Mouse (Mus musculus): ENCODE measurements around the gene Rptn.
"Not testable (repeated sequence)": the region's sequence is repeated elsewhere in the genome, so short reads cannot be mapped to it uniquely, and the experiment has no call there.

Rptn gene

DNA sequence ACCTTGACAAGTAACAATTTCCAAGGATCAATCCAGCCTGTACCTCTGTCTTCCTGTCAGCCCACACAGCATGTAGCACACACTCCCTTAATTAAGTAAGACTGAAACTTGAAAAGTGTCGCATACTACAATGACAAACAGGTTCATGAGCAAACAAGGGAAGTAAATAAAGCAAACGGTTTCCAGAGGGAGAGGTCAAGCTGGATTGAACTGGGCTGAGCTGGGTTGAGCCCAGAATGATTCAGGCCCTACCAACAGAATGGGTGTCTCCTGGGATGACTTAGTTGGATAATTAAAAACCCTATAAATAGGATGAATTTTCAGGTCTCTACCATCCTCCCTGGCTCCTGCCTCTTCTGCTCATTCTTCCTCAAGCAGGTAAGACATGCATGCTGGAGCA, at the start of gene Rptn:
Gene Rptn, plus strand, starts transcription at position 334 of the 400 bp plus-strand sequence.
- DNase-seq (ENCODE audit: low read depth, low spot score), result no peak

DNA sequence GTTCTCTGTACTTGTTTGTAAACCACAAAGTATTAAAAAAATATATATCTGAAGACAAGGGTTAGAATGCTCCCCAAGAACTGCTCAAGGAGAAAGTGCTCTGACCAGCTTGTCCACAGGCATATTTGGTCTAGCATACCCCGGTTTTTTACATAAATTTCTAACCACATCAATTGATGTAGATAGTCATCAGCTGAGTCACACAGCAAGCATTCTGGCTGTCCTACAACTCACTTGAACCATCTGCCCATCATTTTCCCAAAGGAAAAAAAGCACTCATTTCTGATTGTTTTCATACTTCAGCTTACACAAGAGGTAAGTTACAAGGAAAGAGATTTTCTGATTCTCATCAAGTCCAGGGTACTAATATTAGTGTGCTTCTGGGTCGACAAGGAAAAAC, 46.6 kb upstream of the Rptn start:
- no peak for DNase-seq (ENCODE audit: low read depth, low spot score)

DNA sequence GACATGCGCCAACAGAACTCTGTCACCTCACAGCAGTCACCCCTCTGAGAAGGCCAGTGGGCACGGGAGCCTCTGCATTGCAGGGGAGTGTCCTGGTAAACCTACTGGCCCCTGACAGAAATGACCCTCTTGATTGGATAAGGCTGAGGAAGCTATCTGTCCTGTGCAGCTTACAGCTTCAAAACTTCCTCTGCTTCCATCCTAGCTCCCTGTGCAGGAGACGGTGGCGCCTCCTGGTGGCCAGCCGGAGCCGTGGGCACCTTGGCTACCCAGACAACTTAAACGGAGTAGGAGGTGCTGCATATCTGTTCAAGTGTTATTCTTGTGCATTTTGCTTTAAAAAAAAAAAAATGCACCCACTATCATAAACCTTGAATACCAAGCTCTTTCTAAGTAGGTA, 33.5 kb upstream of the Rptn start:
- peak; percentile 12 for DNase-seq (ENCODE audit: low read depth, low spot score)

DNA sequence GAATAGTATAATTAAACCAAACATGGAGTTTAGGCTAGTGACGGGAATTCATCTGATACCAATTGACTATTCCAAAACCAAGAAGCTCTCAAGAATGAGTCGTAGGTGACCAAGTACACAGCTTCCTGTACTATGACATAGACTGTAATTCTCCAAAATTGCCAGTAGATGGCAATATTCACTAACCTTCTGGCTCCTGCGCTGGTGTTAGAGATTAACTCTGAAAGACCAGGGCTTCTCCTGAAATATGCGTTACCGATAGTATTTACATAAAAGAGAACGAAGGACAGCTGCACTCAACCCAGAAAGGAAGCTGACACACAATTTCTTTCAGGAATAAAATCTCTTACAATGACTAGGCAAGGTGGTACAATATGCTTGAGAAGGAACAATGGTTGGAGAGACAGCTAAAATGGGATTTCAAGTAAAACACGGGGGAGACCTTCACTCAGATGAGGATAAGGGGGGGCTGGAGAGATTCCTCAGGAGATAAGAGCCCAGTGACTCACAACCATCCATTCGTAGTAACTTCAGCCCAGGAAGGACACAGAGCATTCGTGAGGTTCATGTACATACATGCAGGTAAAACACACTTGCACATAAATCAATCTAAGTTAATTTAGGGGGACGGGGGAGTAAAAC, 31.4 kb upstream of the Rptn start:
- peak; percentile 51 for DNase-seq (ENCODE audit: low read depth, low spot score)

DNA sequence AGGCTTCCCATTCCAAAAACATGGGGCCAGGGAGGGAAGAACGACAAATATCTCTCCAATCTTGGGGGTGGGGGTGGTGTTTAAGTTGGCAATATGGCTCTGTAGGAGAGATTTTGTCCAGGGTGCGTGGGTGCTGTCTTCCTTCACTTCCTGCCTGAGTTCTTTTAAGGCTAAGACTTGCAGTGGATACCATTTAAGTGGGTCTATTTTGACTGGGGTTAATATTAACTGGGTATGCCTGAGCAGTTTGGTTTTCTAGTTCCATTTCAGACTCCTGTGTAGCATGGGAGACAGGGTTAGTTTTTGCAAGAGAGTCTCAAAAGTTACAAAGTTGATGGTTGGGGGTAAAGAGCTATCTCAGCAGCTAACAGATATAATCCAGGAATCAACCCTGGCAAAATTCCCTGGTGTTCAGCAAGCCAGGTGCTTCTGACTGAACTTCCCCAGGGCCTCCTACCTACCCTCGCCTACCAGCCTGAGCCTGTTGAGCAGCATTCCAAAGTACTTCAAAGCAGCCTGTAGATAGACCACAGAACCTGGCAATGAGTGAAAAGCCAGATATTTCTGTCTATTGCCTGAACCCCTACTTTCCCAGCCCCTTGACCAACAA, 26.4 kb upstream of the Rptn start:
- DNase-seq (ENCODE audit: low read depth, low spot score), result no peak

DNA sequence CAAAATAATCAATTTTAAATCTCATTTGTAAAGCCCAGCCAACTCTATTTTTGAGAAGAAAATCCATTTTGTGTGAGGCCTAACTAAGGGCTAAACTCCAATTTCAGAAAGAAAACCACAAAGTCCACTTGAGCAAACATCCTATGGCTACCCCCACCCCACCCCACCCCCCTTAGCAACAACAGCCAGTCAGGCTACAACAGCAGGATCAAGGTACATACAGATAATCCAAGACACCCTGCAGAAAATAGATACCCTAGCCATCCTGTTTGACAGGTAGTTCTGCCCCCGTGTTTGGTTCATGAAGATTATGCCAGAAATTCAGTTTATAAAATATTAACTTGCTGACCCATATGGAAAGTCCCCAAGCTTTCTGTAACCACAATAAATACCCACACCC, 25.3 kb upstream of the Rptn start:
- no peak for DNase-seq (ENCODE audit: low read depth, low spot score)

DNA sequence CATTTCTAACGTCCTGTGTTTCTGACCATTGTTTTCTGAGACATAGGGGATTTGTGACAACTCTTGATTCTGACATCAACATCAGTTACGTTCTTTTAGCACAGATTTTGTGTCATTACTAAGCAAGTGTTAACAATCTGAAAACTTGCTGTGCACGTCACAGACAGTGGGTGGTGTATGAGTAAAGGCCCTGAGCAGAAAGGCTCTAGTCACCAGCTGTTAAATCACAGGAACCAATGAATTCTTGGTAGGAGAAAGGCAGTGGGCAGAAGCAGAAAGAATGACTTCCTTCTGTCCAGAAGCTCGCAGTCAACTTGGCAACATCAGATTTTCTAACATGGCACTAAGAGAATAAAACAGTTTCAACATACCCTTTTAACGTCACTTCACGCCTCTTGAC, 20.1 kb upstream of the Rptn start:
- DNase-seq (ENCODE audit: low read depth, low spot score), result no peak

DNA sequence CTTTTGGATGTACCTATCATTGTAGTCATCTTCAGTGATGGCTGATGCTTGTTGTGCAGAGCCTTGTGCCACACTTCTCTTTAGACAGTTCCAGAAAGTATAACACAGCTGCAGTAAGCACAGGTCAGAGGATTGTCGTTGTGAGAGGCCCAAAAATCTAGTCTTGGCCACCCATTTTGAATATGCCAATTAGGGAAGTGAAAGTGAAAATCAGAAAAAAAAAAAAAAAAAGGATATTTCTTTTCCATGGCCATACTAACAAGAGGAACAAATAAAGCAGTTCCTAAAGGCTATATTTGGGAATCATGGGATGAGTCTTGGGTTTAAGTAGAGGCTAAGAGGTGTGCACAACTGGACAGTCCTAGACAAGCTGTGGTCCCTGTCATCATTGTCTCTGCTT, 18.3 kb upstream of the Rptn start:
- DNase-seq (ENCODE audit: low read depth, low spot score), result no peak

DNA sequence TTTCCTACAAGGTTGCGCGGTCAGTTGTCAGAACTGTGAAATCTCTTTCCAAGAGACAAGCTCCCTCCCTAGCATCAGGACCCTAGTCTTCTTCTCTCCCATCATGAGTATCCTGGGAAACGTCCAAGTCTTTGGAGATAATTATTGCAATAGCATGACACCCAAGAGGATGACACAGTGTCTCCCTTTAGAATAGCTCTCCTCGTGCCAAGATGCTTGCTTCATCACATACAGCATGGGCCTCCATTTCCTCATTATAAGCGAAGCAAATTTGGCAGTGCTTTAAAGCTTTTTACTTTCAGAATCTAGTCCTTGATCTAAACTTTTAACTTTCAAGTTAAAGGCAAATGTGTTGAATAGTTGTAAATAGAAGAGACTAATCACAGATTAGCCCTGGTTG, 17.9 kb upstream of the Rptn start:
- no peak for DNase-seq (ENCODE audit: low read depth, low spot score)

DNA sequence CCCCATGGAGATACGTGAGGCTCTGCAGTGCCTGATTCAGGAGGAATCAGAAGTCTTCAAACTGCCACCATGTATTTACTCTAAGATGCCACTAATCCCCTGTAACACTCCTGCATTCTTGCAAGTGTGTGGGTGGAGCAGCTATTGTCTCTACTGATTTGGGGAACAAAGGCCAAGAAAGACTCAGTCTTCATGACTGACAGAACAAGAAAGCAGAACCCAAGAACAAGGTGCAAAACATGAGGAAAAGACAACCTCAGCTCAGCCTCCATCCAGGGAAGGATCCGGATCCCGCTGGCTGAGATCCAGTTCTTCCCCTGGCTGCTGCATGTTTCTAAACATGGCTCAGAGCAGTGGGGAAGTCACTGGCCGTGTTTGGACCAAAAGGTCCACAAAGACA, 15.4 kb upstream of the Rptn start:
- no peak for DNase-seq (ENCODE audit: low read depth, low spot score)

DNA sequence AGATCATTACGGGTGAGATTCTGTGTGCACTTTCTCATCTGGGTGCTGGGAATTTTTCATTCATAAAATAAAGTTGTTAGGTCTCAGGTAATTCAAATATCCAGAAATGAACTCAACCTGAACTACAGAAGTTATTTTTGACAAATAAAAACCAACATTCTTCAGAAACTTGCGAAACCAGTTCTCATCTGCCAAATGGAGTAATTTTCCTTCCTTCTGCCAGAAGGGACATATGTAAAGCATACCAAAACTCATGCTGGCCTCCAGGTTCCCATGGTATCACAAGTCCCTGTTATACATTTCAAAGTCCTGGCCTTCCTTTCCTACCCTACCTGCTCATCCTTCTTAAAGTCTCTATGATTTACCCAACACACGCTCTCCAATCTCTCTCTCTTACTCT, 10.4 kb downstream of the Rptn start:
- DNase-seq (ENCODE audit: low read depth, low spot score), result no peak

DNA sequence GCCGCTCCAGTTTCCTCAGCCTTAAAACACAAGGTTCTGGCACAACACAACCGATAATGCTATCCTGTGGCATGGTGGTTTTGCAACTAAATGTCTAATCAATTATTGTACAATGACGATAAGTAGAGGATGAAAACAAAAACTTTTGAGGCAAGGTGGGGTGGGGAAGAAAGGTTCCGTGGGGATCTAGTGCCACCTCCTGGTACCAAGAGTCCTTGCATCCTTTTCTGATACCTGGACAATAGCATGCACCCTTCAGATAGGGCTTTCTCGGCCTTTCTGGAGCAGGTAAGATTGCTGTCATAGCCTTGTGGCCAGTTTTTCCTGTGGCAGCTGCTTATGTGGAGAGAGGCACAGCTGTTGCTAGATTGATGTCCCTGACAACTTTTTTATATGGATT, 13.5 kb downstream of the Rptn start:
- peak; percentile 5 for DNase-seq (ENCODE audit: low read depth, low spot score)

DNA sequence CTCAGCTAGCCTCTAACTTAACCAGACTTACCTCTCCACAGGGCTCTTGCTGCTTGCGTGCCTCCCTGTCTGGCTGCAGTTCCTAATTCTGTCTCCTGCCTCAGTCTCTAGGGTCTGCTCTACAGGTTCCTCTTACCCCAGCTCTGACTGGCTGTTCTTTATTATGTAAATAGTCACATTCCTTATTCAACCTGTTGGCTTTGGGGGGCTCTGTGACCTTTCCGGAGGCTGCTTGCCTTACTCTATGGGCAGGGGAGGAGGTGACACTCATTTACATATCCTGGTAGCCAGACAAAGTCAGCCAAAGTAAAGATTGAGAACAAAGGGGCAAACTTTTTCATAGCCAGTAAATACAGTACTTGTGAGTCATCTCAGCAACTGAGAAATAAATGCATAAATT, 18.4 kb downstream of the Rptn start:
- no peak for DNase-seq (ENCODE audit: low read depth, low spot score)

DNA sequence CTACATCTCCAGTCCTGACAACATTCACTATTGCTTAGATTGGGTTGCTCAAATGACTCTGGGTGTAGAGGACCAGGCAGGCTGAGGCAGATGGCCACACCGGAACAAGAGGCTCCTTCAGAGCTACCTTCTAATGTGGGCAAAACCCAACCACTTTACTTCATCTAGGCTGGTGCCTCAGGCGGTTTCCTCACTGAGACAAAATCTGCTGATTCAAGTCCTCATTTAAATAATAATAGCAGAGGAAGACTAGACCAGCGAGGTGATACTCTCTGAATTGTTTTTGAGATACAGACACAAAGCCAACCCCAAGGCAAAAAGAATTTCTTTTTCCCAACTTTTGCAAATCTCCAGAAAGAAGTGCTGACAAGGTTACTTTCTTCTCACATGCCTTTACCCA, 38.2 kb downstream of the Rptn start:
- no peak for DNase-seq (ENCODE audit: low read depth, low spot score)

DNA sequence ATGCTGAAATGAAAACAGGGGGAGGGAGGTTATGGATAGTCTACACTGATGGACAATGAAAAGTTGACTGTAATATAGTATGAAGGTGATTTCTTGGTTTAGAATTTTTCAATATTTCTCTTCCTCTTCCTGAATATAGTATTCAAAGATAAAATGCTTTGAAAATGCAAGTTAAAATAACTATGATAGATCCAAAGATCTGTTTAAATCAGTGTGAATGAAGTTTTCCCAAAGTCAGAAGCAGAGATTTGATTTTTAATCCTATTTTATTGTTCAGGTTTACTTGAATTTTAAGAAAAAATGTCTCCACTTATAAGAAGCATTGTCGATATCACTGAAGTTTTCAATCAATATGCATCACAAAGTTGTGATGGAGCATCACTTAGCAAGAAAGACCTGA, 48.5 kb downstream of the Rptn start, which contains the start of gene Tchh:
Gene Tchh, plus strand, starts transcription at position 301 of the 400 bp plus-strand sequence.
- no peak for DNase-seq (ENCODE audit: low read depth, low spot score)

DNA sequence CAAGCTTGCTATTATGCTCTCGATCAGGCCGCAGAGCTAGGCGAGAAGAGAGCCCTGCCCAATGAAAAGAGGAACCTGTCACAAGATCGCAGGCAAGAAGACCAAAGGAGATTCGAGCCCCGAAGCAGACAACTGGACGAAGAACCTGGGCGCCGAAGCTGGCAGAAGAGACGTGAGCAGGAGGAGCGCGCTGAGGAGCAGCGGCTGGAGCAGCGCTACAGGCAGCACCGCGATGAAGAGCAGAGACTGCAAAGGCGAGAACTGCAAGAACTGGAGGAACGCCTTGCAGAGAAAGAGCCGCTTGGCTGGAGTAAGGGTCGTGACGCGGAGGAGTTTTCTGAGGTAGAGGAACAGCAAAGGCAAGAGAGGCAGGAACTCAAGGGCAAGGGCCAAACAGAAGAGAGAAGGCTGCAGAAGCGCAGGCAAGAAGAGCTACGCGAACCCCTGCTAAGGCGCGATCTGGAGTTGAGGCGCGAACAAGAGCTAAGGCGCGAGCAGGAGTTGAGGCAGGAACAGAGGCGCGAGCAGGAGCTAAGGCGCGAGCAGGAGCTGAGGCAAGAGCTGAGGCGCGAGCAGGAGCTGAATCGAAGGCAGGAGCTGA, 50.1 kb downstream of the Rptn start:
- peak; percentile 20 for DNase-seq (ENCODE audit: low read depth, low spot score)

DNA sequence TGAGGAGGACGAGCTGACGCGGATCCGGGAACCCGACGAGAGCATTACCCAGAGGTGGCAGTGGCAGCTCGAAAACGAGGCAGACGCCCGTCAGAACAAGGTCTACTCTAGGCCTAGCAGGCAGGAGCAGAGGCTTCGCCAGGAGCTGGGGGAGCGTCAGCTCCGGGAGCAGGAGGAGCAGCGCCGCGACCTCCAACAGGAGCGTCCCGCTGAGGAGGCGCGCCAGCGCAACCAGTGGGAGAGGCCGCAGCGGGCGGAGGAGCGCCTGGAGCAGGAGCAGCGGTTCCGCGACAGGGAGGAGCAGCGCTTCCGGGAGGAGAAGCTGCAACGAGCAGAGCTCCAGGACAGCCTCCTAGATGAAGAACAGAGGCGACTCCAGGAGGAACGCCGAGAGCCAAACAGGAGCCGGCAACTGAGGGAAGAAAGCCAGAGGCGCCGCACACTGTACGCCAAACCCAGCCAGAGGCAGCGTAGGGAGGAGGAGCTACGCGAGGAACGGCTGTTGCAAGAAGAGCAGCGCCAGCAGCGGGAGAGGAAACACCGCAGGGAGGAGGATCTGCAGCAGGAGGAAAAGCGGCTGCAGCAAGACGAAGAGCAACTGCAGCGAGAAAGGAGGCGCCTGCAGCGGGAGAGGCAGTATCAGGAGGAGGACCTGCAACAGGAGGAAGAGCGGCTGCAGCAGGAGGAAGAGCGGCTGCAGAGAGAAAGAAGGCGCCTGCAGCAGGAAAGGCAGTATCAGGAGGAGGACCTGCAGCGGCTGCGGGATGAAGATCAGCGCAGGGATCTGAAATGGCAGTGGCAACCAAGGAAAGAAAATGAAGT, 51.1 kb downstream of the Rptn start:
- DNase-seq (ENCODE audit: low read depth, low spot score), result peak; percentile 61

DNA sequence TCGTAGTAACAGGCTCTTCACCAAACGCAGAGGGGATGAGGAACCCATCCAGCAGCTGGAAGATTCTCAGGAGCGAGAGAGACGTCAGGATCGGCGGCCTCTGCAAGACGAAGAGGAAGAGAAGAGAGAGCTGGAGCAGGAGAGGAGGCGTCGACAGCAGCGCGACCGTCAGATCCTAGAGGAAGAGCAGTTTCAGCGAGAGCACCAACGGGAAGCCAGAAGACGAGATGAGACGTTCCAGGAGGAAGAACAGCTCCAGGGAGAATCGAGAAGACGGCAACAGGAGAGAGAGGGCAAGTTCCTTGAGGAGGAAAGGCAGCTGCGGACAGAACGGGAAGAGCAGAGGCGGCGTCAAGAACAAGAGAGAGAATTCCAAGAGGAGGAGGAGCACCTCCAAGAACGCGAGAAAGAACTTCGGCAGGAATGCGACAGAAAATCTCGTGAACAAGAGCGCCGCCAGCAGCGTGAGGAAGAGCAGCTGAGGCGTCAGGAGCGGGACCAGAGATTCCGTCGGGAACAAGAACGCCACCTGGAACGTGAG, 51.7 kb downstream of the Rptn start:
- DNase-seq (ENCODE audit: low read depth, low spot score), result no peak

DNA sequence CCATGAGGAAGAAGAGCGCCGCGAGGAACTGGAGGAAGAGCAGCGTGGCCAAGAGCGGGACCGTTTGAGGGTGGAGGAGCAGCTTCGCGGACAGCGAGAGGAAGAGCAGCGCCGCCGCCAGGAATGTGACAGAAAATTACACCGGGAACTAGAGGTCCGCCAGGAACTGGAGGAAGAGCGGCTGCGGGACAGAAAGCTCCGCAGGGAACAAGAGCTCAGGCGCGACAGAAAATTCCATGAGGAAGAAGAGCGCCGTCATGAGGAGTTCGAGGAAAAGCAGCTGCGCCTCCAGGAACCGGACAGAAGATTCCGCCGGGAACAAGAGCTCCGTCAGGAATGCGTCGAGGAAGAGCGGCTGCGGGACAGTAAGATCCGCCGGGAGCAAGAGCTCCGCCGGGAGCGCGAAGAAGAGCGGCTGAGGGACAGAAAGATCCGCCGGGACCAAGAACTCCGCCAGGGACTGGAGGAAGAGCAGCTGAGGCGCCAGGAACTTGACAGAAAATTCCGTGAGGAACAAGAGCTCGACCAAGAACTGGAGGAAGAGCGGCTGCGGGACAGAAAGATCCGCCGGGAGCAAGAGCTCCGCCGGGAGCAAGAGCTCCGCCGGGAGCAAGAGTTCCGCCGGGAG, 52.7 kb downstream of the Rptn start:
- DNase-seq (ENCODE audit: low read depth, low spot score), result no peak

DNA sequence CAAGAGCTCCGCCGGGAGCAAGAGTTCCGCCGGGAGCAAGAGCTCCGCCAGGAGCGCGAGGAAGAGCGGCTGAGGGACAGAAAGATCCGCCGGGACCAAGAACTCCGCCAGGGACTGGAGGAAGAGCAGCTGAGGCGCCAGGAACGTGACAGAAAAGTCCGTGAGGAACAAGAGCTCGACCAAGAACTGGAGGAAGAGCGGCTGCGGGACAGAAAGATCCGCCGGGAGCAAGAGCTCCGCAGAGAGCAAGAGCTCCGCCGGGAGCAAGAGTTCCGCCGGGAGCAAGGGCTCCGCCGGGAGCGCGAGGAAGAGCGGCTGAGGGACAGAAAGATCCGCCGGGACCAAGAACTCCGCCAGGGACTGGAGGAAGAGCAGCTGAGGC, 53.2 kb downstream of the Rptn start:
- not testable (repeated sequence) for DNase-seq (ENCODE audit: low read depth, low spot score)

DNA sequence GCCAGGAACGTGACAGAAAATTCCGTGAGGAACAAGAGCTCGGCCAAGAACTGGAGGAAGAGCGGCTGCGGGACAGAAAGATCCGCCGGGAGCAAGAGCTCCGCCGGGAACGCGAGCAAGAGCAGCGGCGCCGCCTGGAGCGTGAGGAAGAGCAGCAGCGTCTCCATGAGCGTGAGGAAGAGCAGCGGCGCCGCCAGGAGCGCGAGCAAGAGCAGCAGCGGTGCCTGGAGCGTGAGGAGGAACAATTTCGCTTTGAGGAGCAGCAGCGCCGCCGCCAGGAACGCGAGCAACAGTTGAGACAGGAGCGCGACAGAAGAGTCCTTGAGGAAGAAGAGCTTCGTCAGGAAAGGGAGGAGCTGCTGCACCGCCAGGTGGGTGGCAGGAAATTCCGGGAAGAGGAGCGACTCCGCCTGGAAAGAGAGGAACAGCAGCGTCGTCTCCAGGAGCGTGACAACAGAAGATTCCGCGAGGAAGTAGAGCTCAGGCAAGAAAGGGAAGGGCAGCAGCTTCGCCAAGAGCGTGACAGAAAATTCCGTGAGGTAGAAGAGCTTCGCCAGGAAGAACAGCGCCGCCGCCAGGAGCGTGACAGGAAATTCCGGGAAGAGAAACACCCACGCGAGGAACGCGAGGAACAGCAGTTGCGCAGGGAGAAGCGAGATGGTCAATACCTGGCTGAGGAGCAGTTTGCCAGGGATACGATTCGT, 53.8 kb downstream of the Rptn start:
- peak; percentile 22 for DNase-seq (ENCODE audit: low read depth, low spot score)

Data from CD4-positive helper T cell, adult 2 months (primary cell).